Mouse (Mus musculus): ENCODE measurements around the gene Ap3s2.

DNA sequence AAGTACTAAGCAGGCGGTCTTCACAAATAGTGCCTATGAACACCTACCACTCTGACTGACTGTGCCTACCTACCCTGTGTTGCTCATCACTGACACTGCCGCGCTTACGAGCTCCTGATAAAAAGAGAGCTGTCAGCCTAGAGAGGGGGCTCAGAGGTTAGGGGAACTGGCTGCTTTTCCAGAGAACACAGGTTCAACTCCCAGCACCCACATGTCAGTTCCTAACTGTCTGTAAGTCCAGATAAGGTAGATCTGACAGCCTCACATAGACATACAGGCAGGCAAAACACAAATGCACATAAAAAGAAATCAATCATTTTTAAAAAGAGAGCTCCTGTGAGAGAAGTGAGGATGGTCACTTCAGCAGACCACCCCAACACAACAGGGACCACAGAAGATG, 15.3 kb downstream of the Ap3s2 start:
- no peak for TF ChIP-seq POLR2A (IDR thresholded peaks at IDR 0.05; ENCODE audit: insufficient read depth, low read depth, low read length)
- no peak for TF ChIP-seq CTCF (IDR thresholded peaks at IDR 0.05; ENCODE audit: insufficient read depth, low read depth, low read length)
